Mouse (Mus musculus) 3T3-L1 (cell line): Measurements from ENCODE around the gene Htr2c.

ENCODE experiments used
- DNase-seq: peaks from one replicate; pipeline ENCODE4 v3.0.0-alpha.2; 2015; ENCODE audit warnings: low read depth, low spot score

Gene Htr2c

DNA sequence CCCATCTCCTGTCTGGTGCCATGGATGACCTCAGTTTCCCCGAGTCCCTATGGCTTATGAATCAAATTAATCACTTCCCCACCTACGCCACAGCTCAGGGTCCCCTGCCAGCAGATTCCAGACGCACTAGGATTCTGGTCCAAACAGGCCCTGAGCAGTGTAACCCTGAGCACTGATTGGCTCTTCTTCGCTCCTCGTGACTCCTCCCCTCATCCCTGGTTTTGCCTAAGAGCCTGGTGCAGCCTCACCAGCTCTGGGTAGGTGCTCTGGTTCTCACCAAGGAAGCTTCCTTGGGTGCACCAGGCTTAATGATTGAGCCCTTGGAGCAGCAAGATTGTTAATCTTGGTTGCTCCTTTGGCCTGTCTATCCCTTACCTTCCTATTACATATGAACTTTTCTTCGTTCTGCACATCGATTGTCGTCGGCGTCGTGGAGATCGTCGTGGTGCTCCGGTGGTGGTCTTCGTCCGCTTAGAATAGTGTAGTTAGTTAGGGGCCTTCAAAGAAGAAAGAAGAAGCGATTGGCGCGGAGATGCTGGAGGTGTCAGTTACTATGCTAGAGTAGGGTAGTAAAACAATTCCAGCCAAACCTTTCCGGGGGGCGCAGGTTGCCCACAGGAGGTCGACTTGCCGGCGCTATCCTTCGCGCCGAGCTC lies at the start of gene Htr2c:
TSS of gene Htr2c (plus strand) at position 256 of the 656 bp plus-strand sequence.
- no peak for DNase-seq

GRCm38 (mm10) chrX:146928251-146928650 lies 34.1 kb upstream of the Htr2c start:
- peak; percentile 80 for DNase-seq

GRCm38 (mm10) chrX:146936332-146936731 lies 26.0 kb upstream of the Htr2c start:
- no peak for DNase-seq

DNA sequence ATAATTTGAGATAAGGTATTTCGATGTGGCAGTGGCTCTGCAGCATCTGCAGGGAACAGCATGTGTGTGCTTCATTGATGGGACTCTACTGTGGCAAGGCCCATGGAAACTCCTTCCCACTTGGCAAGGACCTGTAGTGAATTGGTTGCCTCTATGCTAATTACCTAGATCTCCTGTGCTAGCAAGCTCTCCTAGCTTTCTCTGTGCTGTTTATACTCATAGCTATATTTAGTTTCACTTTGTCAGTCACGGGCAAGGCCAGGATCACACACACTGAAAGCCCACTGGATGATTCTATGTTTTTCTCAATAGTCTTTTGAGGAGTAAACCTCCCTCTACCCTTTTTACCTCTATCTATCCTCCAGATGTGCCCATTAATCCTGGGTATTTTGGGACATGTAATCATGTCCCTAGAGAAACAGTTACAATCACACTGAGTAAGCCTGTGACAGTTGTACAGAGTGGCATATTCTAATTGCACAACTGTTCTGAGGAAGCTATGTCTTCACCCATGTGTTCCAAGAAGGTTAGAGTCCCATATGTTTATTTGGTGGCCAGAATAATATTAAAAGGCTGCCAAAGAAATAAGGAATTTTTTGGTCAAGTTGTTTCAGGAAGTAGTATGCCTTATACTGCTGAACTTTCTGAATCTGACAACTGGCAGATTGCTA lies 16.0 kb upstream of the Htr2c start:
- peak; percentile 15 for DNase-seq

DNA sequence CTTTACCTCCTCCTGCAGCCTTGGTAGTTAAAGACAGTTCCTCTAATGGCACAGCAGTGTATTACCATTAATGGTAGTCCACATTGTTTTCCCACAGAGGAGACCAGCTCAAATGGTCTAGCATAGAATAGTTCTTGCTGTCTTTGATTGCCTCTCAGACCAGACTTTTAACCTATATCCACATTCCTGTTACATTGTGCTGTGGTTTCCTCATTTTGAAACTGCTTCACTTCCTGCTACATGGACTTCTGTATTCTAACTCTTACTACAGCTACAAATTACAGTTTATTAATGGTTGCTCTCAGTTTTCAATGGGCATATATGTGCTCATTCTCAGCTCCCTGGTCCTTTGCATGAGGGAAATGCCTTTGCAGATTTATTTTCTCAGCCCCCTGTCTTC lies 15.3 kb upstream of the Htr2c start:
- DNase-seq = peak; percentile 24

- DNase-seq = peak; percentile 13
Observed at GRCm38 (mm10) chrX:146958608-146959007, 3.7 kb upstream of the Htr2c start.

DNA sequence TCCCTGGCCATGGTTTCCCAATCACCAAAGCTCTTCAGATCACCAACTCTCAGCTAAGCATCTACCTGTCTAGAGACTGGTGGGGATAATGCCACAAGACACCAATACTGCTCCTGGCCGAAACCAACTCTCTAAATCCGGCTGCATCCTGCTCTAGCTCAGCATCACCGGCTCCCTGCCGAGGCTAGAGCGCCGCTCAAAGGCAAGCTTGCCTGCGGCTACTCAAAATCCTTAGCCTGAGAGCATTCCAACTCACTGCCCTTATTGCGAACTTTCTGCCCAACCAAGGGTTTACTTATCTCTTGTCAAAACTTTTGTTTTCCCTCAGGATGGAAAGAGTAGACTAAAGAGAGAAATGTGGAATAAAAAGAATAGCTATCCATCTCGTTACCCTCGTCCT lies 2.4 kb upstream of the Htr2c start:
- DNase-seq = no peak

DNA sequence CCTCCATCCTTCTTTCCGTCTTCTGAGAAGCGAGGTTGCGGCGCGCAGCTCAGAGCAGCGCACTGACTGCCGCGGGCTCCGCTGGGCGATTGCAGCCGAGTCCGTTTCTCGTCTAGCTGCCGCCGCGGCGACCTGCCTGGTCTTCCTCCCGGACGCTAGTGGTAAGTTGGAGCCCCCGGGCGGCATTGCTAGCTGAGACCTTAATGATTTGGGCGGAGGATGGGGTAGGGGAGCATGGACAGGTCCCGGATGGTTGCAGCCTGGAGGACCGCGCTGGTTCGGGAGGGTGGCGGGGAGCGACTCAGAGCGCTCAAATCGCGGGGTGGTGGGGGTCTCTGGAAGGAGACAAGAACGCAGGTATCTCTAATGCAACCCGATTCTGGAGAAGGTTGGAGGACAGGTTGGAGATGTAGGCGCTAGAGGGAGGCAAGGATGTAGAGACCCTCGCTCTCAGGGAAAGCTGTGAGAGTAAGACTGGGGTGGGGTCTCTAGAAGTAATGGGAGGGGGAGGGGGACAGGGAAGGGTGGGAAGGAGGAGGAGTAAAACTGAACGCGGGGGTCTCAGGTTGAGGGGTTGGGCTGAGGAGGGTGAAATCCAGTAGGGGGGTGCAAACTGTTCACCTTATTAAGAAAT lies 718 bp downstream of the Htr2c start:
- no peak for DNase-seq

DNA sequence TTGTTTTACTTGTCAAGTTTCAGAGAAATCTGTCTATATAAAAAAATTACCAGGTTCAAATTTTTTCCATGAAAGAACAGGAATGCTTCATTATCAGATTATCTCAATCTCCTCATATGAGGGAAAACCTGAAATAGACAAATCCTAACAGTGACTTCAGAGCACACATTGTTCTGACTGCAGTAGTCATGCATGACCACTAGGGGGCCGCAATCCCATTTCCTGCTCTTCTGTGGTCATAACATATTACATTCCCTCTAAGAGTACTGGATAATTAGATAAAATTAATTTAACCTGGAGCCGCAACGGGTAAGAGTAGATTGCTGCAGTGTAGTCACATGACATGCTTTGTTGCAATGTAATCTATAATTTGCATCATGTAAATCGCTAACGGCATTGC lies 17.6 kb downstream of the Htr2c start:
- DNase-seq = peak; percentile 39

GRCm38 (mm10) chrX:147055730-147056129 lies 93.4 kb downstream of the Htr2c start:
- peak; percentile 47 for DNase-seq

DNA sequence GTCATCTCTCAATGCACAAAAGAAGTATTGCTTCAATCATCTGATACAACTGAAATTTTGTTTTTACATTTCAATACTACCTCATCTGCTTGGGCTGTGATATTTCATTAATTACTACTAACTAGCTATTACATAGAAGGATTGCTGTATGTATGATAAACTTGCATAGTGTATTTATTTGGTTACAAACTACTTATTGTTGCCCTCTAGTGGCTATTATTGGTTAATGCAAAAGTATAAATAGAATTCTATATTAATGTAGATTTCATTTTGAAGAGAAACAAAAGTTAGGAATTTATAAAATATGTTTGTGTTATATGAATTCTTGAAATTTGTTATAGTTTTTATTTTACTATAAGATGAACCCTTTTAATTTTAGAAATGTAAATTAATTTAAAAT lies 109.3 kb downstream of the Htr2c start:
- DNase-seq = peak; percentile 18

- DNase-seq = peak; percentile 69
Observed at GRCm38 (mm10) chrX:147119155-147119554, 156.8 kb downstream of the Htr2c start.

GRCm38 (mm10) chrX:147215251-147215650 lies 252.9 kb downstream of the Htr2c start:
- no peak for DNase-seq

DNA sequence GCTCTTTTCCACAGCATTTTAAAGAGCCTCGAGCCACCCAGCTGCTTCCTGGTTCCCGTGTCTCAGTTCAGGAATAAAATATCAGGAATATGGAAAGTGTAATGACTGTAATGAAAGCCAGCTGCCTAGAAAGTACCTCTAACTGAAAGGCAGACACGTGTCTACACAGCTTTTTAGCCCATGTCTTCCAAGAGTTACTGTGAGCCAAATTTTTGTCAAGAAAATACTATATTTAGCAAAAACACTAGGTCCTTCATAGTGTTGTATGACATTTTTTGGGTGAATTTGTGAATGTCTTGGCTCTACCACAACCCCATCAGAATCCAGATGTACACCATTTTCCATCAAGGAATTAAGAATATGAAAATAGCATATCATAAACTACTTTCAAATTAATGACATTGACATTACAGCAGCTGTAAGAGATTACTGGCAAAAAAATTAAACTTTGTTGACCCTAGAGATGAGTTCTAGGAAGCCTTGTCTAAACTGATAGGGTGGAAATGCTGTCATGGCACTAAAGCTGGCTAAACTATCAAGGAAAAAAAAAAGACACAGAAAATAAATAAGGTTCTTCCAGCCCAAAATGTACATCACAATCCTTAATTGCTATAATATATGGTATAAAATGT lies 255.2 kb downstream of the Htr2c start:
- DNase-seq = peak; percentile 72

DNA sequence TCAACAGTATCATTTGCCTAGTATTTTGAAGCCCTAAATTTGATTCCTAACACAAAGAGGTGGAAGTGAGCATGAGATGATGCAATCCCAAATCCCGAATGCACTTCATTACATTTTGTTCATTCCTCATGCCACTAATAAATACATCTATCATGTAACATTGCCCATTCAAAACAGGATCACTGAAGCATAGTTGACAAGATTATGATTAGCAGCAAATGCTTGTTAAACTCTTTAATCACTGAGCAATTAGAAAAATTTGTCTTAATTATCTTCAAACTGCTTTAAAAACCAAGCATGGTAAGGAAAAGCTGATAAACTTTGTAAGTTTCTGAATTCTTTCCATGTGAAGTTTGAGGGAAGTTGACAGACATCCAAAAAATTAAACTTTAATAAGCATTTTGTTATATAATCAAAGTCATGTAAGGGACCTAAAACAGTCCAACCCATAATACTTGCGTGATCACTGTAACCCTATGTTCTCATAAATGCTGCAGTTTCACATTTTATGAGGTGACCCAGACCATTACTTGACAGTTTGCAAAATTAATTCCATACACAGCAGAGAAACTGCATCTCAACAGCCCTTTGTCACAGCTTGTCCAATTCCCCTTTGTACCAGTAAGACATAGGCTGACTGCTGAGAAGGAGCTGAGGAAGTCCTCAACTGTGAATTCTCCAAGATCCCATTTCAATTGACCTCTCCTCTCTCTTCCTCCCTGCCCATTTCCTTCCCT lies 276.7 kb downstream of the Htr2c start:
- peak; percentile 32 for DNase-seq
